Mouse (Mus musculus): ENCODE data around the gene Clip1. TPM values are rescaled to one million over a fixed set of nuclear protein-coding genes. Genes with fewer than 3 reads are reported as not detected.
A peak's percentile ranks its signal among the peaks of the same experiment; 100 is the strongest.
"Not testable (repeated sequence)": the region's sequence is repeated elsewhere in the genome, so short reads cannot be mapped to it uniquely, and the experiment has no call there.

Clip1 gene
- 38.1 and 45.0 TPM in 2 replicates for polyA plus RNA-seq (2012; ENCODE audit: insufficient read depth, insufficient read length, missing spikeins)

DNA sequence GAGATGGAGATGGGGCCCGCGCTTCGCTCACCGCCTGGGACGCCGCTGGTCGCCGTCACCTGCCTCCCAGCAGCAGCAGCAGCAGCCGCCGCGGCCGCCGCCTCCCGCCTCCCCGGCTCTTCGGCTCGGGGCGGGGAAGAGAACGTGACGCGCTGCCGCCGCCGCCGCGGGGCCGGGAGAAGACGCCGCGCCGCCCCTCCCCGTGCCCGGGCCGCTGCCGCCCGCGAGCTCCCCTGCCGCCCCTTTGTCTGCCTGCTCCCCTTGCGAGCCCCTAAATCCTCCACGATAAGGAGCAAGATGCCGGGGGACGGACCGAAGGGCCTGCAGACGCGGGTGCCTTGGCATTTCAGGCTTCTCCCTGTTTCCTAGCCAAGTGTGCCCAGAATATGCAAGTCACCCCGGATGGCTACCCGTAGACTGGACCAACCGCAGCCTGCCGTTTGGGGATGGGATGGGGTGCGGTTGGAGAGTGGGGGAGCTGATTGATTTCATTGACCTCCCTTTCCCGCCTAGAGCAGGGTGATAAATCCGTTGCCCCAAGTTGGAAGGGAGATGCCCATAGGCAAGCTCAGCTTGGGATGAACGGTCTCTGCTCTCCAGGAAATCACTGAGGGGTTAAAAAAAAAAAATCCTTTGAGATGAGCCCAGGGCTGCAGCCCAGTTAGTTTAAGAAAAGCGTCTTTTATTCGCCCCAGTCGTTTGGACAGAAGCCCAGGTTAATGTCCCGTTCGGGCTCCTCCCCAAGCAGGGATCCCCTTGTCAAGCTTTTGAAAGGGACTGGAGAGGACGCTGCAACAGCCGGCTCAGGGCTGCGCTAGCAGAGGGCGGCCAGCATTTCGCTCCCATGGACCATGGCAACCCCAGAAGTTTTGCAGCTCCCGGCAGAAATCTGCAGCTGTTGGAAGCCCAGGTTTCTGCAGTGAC is at the start of gene Clip1:
Gene Clip1 (minus strand): TSS at position 398 of the 924 bp plus-strand sequence.
- H3K4me1 ChIP-seq (ENCODE audit: control insufficient read depth, insufficient read depth, insufficient read length, low read length), result peaks cover 13% of the 10 kb centered on the region
- H3K27ac ChIP-seq (replicated peaks; ENCODE audit: low read depth, low read length), result peak within 1 kb of the TSS; percentile 89
- peak within 1 kb of the TSS; percentile 98 for H3K4me3 ChIP-seq (ENCODE audit: insufficient read depth, low read depth, low read length)

DNA sequence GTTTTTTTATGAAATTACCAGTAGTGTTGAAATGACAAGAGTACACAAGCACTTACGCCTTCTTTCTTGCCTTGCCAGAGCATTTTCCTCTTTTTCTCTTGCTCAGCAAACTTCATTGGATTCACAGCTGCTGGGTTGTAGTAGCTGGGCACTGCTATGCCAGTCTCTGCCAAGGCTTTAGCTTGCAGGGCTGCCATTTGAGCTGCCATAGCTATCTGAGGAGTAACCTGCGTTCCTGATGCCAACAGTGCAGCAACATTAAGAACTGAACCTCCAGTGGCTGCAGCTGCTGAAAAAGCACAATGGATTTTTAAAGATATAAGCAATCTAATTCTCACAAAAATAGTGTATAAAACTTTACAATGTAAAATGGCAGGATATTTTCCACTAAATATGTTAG is 46.6 kb upstream of the Clip1 start:
- Histone ChIP-seq H3K4me1 (ENCODE audit: control insufficient read depth, insufficient read depth, insufficient read length, low read length) (no peaks in the 10 kb centered on the region), H3K27ac (replicated peaks; ENCODE audit: low read depth, low read length) (no peak overlapping the region), H3K4me3 (ENCODE audit: insufficient read depth, low read depth, low read length) (no peak overlapping the region)

- H3K4me3 ChIP-seq (ENCODE audit: insufficient read depth, low read depth, low read length); H3K27ac ChIP-seq (replicated peaks; ENCODE audit: low read depth, low read length); H3K4me1 ChIP-seq (ENCODE audit: control insufficient read depth, insufficient read depth, insufficient read length, low read length): not testable (repeated sequence)
Observed at GRCm38 (mm10) chr5:123723816-123724215, 39.4 kb upstream of the Clip1 start.

DNA sequence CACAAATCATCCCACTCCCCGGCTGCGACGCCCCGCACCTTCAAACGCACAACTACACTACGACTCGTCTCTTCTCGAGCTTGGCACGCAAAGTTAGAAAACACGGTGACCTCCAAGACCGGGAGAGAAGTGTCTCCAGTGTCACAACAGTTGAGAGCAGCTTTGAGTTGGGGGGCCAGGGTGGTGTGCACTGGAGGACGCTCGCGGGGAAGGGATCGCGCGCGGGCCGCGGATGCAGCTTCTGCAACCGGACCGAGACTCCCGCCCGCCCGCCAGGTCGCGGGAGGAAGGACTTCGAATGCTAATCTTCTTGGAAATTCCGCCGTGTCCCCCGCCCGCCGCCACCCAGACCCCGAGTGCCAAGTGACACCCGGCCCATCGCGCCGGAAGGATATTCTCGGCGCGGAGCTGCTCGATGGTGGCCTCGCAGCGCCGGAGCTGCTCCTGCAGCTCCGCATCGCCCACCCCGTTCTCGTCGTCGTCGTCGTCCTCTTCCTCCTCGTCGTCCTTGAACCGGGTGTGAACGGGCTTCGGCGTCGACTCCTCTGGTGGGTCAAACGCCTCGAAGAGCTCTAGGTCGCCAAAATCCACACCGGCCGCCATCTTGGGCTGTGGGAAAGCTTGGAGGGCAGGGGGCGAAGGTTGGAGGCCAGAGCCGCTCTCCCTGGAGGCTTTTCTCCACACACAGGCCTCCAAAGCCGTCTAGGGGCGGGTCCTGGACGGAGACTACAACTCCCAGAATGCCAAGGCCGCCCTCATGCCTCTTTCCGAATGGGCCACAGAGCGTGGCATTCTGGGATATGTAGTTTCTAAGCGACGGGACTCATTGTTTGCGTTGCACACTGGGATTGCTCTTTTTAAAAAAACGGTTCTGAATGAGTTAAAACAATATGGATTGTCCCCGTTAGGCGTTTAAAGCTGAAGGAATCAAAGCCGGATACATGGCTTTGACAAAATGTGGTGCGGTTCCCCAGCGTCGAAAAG is 36.2 kb upstream of the Clip1 start, which contains the start of gene Zcchc8:
Gene Zcchc8 (minus strand): TSS at position 773 of the 984 bp plus-strand sequence.
- Histone ChIP-seq H3K4me3 (ENCODE audit: insufficient read depth, low read depth, low read length) (peak within 1 kb of the TSS; percentile 99), H3K4me1 (ENCODE audit: control insufficient read depth, insufficient read depth, insufficient read length, low read length) (no peaks in the 10 kb centered on the region; the same call in 1 of the 2 replicates), H3K27ac (replicated peaks; ENCODE audit: low read depth, low read length) (peak within 1 kb of the TSS; percentile 95)

DNA sequence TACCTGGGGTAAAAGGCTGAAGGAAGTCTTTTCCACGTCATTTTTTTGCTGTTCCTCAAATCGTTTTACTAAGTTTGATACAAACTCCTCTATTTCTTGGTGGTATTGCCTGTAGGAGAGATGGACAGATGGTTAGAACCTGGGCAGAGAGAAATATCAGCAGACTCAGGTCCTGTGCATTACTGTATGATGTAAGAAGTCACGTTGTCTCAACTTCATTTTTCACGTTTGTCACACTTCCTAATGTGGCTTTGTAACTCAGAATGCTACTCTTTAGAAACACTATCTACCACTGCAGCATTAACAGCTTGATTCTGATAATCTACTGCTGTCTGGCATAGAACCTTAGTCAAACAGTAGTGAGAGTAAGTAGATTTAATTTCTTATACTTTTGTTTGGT is 30.2 kb upstream of the Clip1 start:
- H3K4me3 ChIP-seq (ENCODE audit: insufficient read depth, low read depth, low read length), result no peak overlapping the region

GRCm38 (mm10) chr5:123713782-123714181 is 29.4 kb upstream of the Clip1 start:
- H3K4me3 ChIP-seq (ENCODE audit: insufficient read depth, low read depth, low read length), result no peak overlapping the region
- H3K4me1 ChIP-seq (ENCODE audit: control insufficient read depth, insufficient read depth, insufficient read length, low read length), result no peaks in the 10 kb centered on the region; the same call in 1 of the 2 replicates
- H3K27ac ChIP-seq (replicated peaks; ENCODE audit: low read depth, low read length), result no peak overlapping the region

More for the DNA sequence above, 30.2 kb upstream of the Clip1 start:
- no peak overlapping the region for H3K27ac ChIP-seq (replicated peaks; ENCODE audit: low read depth, low read length)
- no peaks in the 10 kb centered on the region; the same call in 1 of the 2 replicates for H3K4me1 ChIP-seq (ENCODE audit: control insufficient read depth, insufficient read depth, insufficient read length, low read length)

- Histone ChIP-seq H3K4me3 (ENCODE audit: insufficient read depth, low read depth, low read length) (no peak overlapping the region), H3K27ac (replicated peaks; ENCODE audit: low read depth, low read length) (no peak overlapping the region), H3K4me1 (ENCODE audit: control insufficient read depth, insufficient read depth, insufficient read length, low read length) (no peaks in the 10 kb centered on the region)
Observed at GRCm38 (mm10) chr5:123709571-123709970, 25.2 kb upstream of the Clip1 start.

- no peak overlapping the region for H3K4me3 ChIP-seq (ENCODE audit: insufficient read depth, low read depth, low read length)
- H3K4me1 ChIP-seq (ENCODE audit: control insufficient read depth, insufficient read depth, insufficient read length, low read length), result no peaks in the 10 kb centered on the region
- no peak overlapping the region for H3K27ac ChIP-seq (replicated peaks; ENCODE audit: low read depth, low read length)
Observed at GRCm38 (mm10) chr5:123708598-123708997, 24.2 kb upstream of the Clip1 start.

- Histone ChIP-seq H3K4me3 (ENCODE audit: insufficient read depth, low read depth, low read length) (no peak overlapping the region), H3K27ac (replicated peaks; ENCODE audit: low read depth, low read length) (no peak overlapping the region), H3K4me1 (ENCODE audit: control insufficient read depth, insufficient read depth, insufficient read length, low read length) (peaks cover 3% of the 10 kb centered on the region; the same call in 1 of the 2 replicates)
Observed at GRCm38 (mm10) chr5:123700625-123701024, 16.2 kb upstream of the Clip1 start.

GRCm38 (mm10) chr5:123699198-123699597 is 14.8 kb upstream of the Clip1 start:
- Histone ChIP-seq H3K4me3 (ENCODE audit: insufficient read depth, low read depth, low read length) (no peak overlapping the region), H3K4me1 (ENCODE audit: control insufficient read depth, insufficient read depth, insufficient read length, low read length) (peaks cover 8% of the 10 kb centered on the region), H3K27ac (replicated peaks; ENCODE audit: low read depth, low read length) (no peak overlapping the region)

DNA sequence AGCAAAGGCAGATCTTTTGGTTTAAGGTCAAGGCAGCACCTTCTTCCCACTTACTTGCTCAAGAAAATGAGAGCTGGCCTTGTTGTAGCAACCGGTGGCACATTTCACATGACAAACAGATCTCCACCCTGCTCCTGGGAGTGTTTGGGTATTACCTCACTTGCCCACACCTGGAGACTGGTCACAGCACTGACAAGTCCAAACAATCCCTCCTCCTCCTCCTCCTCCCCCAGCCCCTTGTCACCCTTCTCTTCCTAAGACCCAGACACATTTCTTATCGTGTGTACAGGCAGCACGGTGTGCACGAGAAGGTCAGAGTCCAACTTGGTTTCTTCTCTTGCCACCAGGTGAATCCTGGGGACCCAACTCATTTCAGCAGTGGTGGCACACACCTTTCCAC is 12.5 kb upstream of the Clip1 start:
- no peak overlapping the region for H3K27ac ChIP-seq (replicated peaks; ENCODE audit: low read depth, low read length)

GRCm38 (mm10) chr5:123696244-123696643 is 11.8 kb upstream of the Clip1 start:
- H3K4me1 ChIP-seq (ENCODE audit: control insufficient read depth, insufficient read depth, insufficient read length, low read length), result peaks cover 10% of the 10 kb centered on the region
- no peak overlapping the region for H3K27ac ChIP-seq (replicated peaks; ENCODE audit: low read depth, low read length)
- no peak overlapping the region for H3K4me3 ChIP-seq (ENCODE audit: insufficient read depth, low read depth, low read length)

More for the DNA sequence above, 12.5 kb upstream of the Clip1 start:
- Histone ChIP-seq H3K4me1 (ENCODE audit: control insufficient read depth, insufficient read depth, insufficient read length, low read length) (peaks cover 10% of the 10 kb centered on the region), H3K4me3 (ENCODE audit: insufficient read depth, low read depth, low read length) (no peak overlapping the region)

- peak overlapping the region; percentile 61 for H3K27ac ChIP-seq (replicated peaks; ENCODE audit: low read depth, low read length)
- no peak overlapping the region for H3K4me3 ChIP-seq (ENCODE audit: insufficient read depth, low read depth, low read length)
- H3K4me1 ChIP-seq (ENCODE audit: control insufficient read depth, insufficient read depth, insufficient read length, low read length), result peaks cover 7% of the 10 kb centered on the region; the same call in 1 of the 2 replicates
Observed at GRCm38 (mm10) chr5:123694468-123694867, 10.1 kb upstream of the Clip1 start.

- peak overlapping the region; percentile 89 for H3K27ac ChIP-seq (replicated peaks; ENCODE audit: low read depth, low read length)
- H3K4me1 ChIP-seq (ENCODE audit: control insufficient read depth, insufficient read depth, insufficient read length, low read length), result peaks cover 19% of the 10 kb centered on the region
- H3K4me3 ChIP-seq (ENCODE audit: insufficient read depth, low read depth, low read length), result peak overlapping the region; percentile 98
Observed at GRCm38 (mm10) chr5:123683377-123684220, 819 bp downstream of the Clip1 start.

All from brown adipose tissue, adult 24 weeks (tissue).